Mouse (Mus musculus): ENCODE results near the gene Zdhhc24.

The Zdhhc24 gene

DNA sequence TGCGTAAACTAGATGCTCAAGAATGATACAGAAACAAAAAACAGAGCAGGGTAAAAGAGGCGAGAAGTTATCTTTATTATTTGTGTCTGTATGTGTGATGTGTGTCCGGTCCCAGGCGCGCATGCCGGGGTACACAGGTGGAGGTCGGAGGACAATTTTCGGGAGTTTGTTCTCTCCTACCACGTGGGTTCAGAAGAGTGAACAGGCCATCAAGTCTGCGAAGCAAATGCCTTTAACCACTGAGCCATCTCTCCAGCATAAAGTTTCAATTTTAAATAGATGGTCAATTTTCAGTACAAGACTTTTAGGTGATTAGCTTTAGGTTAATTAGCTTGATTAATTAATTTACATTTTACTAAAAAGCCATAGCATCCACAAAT is 846 bp downstream of the Zdhhc24 start:
- DNase-seq = no peak

DNA sequence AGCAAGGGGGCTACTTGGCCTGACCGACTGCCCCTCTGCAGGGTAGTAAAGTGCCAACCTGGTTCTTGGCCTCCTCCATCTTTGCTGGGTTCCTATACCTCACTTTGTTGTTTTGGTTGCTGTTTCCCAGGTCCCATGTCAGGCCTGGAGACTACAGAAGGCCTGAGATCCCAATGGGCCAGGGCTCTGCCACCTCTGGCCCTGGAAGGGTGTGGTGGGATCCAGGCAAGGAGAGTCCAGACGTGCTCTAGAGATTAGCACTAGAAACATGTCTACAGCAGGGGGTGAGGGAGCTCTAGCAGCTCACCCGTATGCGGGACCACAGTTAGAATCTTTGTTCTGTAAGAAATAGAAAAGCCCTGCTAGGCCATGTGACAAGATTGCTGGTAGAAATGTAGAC is 5.5 kb downstream of the Zdhhc24 start:
- DNase-seq = no peak

DNA sequence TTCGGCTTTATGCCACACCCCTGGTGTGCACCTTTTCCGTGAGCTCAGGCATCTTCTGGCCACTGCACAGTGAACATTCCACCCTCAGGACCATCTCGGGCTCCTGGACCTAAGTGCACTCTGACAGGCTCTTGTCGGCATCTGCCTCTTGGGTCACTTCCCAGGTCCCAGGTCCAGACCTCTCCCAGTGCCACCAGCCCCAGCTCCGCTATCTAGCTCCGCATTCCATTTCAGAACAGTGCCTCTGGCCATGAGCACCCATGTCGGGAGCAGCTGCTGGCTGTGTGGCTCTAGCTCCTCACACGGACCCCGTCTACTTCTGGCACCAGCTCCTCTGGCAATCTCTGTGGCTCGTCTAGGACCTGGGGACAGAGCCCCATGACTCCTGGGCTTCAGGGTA is 11.3 kb downstream of the Zdhhc24 start:
- no peak for DNase-seq

DNA sequence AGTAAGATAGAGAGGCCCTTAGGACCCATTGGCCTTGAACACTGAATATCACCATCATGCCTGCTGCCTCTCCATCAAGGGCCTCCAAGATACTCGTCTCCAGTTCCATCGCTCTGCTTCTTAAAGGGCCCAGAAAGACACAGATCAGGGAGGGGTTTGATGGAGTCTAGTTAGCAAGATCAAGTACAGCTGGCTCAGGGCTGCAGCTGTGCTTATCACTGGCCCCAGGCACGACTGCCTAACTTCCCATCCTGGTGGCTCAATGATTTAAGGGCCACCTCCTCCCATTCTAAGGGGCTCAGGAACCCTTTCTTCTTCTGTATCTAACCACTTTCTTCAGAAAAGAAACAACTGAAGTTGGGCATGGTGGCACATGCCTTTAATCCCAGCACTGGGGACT is 13.3 kb downstream of the Zdhhc24 start:
- no peak for DNase-seq

DNA sequence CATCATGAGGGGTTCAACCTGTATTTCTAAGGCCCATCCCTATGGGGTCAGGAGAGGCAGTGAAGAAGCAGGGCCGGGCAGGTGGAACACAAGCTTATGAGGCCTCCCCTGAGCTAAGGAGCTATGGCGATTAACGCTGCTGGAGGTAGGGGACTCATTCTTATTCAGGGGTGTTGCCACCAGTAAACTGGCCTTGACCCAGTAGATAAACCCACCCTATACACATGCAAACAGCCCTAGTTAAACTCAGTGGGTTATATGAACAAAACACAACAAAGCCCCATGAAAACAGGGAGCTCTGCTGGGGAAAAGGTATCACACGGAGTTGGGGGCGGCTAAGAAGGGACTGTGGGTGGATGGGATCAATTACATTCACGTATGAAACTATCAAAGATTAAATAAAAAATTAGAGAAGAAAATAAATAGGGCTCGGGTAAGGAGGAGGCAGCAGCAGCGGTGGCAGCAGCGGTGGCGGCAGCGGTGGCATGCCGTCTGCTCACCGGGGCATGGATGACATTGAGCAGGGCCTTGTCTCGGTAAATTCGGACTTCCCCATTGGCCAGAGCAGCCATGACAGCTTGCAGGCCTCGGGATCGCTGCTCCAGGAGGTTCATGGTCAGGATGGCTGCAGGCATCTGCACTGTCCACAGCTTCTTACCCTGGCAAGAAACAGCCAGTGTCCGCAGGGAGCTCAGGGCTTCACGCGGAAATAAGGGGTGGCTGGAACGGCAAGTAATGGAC is 18.5 kb downstream of the Zdhhc24 start:
- DNase-seq = no peak

DNA sequence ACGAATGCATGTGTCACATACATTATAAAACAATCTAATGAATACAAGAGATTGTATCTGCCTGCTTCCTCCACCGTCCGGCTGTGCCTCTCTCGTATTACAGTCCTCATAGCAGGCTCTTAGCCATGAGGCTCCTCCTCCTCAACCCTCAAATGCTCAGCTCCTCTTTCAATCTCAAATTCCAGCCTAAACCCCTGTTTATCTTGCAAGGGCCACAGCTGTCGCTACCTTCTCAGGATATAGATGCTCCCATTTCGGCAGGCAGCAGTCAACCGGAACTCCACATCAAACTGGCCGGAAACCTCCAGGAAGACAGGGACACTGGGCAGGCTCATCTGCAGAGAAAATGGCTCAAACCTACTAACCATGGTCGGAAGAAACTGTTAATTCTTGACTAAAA is 20.5 kb downstream of the Zdhhc24 start:
- no peak for DNase-seq

DNA sequence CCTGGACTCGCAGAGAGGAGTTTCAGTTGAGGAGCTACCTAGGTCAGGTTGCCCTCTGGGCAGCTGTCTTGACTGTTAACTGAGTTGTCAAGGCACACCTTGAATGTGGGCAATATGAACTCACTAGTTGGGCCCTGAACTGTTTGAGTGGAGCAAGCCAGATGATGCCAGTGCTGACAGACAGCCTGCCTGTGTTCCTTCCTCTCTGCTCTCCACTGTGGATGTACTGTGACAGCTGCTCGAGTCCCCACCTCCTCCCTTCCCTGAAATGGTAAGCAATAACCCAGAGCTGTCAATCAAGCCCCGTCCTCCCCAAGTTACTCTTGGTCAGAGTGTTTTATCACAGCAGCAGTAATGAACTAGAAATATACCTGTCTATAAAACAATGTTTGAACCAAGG is 21.4 kb downstream of the Zdhhc24 start:
- no peak for DNase-seq

DNA sequence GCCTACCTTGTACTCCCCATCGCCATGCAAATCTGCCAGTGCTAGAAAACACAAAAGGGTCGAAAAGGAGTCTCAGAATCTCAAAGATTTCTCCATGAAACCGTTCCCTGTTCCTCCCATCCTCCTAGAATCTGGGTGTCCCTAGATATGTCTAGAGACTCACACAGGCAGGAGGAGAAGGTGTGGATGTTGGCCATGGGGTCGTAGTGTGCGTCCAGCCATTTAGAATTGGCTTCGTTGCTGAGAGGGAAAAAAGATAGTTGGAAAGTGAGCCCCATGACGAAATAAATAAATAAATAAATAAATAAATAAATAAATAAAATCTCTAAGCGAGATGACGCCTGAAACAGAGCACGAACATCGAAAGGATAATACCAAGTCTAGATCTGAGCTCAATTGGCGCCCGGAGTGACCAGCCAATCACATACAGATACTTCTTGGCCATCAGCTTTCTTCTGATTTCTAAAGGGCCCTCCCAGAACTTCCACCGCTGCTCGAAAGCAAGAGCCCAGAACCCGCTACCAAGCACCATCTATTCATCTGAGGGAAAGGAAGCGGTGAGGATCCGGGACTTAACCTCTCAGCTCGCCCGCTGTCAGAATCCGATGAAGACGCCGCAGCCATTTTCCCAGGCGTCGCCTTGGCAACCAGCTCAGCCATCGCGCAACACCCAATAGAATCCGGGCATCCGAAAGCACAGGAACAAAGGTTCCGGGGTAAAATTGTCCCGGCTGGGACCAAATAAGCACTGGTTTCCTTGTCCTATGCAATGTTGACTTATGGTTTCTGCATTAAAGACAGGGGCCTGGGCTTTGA is 27.7 kb downstream of the Zdhhc24 start, which contains the start of gene Bbs1:
TSS of gene Bbs1 (minus strand) at position 650 of the 816 bp plus-strand sequence.
- DNase-seq = peak; percentile 80

DNA sequence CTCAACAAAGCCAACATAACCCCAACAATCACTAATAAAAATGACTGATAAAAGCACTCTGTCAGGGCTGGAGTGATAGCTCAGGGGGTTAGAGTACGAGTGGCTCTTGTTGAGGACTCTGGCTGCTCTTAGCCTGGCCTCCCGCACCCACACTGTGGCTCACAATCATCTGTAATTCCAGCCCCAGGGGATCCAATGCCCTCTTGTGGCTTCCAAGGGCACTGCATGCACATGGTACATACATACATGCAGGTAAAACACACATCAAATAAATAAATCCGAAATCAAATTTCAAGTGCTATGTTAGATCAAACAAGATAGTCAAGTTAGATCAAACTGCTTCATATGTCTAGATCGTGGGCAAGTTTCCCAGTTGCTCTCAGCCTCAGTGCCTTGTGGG is 29.6 kb downstream of the Zdhhc24 start:
- peak; percentile 49 for DNase-seq

DNA sequence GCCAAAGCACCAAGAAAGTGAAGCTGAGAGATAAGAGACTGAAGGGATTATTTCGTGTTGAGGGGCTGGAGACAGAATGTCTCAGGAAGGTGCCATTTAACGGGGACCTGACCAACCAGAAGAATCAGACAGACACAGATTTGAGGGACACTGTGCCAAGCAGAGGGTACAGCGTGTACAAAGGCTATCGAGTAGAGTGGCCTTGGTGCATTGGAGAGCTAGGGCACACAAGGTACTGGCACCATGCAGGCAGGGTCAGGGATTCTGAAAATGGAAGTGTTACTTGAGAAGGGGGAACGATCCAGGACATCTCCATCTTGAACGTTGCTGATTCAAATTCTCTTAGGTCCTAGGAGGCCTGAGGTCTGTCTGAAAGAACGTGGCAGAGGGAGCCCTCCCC is 30.9 kb downstream of the Zdhhc24 start:
- no peak for DNase-seq

DNA sequence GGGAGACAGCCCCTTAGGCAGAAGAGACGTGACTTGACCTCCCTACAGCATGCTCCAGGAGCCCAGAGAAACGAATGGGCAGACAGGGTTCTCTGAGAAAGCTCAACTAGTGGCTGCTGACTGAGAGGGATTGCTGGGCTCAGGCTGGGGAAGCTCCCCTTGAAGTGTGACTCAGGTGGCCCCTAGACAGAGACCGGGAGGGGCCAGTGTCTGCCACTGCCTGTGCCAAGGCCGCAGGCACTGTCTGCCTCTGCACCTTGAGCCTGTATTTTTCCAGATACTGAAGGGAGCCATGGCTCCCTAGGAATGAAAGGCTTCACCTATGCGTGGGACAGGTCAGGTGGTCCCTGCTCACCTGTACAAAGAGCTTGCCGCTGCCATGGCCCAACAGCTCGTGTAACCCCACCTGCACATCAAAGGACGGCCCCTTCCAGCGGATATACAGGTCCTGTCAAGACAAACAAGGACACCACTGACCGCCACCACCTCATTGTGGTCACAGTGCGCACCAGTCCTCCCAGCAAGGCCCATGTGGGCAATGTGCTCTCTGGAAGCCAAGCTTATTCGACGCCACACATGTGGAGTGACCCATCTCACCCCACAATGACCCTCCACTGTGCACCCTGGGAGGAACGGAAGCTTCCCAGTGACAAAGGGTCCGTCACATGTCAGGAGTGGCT is 37.6 kb downstream of the Zdhhc24 start:
- DNase-seq = no peak

DNA sequence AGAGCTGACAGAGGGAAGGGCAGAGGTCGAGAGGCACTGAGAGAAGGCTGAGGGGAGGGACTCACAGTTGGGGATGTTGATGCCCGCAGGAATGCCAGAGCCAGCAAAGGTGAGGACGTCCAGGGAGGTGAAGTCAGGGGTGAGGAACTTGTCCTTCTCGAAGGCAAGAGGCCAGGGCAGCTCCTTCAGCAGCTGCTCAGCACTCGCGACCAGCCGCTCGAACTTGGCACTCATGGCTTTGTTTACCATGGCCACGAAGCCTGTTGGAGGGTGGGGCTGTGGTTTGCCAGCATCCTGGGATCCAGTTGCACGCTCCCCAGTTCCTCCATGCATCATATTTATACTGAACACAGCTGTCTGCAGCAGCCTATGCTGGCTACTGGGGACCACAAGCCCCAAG is 38.4 kb downstream of the Zdhhc24 start:
- DNase-seq = no peak

DNA sequence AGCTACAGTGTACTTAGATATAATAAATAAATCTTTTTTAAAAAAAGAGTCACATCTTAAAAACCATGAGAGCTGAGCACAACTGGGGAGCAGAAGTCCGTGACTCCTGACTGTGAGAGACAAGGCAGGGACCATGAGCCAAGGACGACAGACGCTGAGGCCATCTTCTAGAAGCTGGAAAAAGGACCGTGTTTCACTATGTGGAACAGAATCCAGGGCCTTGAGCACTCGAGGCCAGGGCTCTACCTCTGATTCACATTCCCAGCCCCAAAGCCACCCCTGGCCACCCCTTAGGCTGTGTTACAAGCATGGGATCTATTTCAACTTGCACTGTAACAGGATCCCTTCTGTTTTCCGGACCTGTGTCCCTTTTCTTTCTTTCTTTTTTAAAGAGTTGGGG is 41.2 kb downstream of the Zdhhc24 start:
- no peak for DNase-seq

DNA sequence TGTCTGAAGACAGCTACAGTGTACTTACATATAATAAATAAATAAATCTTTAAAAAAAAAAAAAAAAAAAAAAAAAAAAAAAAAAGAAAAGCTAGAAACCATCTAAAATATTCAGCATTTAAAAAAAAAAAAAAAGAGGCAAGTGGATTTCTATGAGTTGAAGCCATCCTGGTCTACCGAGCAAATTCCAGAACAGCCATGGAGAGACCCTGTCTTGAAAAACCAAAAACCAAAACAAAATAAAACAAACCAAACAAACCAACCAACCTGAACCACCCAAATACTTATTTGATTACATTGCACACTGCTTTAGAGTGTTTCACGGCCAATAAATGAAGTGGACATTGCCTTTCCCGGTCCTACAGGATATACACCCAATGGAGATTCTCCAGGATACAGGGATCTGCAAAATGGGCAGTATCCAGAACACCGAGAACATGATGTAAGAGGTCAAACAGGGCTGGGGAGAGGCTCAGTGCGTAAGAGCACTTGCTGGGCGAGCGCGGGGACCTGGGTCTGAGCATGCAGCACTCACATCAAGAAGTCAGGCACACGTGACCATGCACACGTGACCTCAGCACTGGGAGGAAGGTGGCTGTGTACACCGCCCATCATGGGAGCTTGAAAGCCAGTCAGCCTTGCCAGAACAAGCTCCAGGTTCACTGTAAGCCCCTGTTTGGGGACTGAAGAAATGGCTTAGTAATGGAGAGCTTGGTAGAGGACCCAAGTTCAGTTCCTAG is 46.8 kb downstream of the Zdhhc24 start:
- DNase-seq = no peak

DNA sequence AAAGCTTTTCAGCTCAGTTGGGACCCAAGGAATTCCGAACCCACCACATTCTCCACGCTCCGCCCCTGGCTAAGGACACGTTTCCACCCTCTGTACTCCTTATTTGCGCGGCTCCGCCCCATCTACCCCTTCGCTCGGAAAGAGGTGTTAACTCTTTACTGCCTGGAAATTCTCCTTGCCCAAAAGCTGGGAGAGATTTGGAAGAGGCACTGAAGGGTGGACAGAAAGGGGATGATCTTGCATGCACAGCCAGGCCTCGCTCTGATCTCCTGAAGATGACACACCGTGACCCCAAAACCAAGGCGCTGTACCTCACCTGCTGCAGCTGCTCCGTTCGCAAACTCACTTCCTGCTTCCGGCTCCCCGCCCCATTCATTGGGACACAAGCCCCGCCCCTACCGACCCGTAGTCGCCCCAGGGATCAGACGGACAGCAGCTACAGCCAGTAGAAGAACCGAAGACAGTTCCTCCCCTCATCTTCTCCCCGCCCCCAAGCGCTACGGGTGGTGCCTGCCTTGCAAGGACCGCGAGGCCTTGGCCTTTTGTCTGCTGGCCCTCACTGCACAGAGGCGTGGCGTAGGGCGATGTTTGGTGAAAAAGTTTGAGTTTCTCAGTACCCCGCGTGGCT is 49.5 kb downstream of the Zdhhc24 start, which contains the start of gene Dpp3:
TSS of gene Dpp3 (minus strand) at position 384 of the 628 bp plus-strand sequence.
- peak; percentile 100 for DNase-seq

DNA sequence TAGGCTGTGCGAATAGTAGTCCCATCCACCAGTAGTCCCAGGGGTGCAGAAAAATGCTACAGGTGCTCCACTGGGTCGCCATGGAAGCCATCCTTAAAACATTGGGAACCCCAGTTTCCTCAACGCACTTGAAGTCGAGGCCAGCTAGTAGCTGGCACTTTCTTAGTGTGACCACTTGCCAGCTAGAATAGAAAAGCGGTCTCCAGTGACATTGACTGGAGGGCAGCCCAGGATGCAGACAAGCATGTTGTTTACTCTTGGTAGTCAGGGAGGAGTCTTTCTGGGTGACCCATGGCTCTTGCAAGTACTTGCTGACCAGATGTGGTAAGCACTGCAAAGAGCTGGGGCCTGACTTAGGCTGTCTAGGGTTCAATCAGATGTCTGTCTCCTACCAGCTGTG is 50.3 kb downstream of the Zdhhc24 start:
- DNase-seq = no peak
